Mouse (Mus musculus) embryonic facial prominence, embryonic 14.5 days (tissue): ENCODE measurements around the gene Mok. TPM values are rescaled to one million over a fixed set of nuclear protein-coding genes. Genes with fewer than 3 reads are reported as not detected.

ENCODE experiments used
- ATAC-seq: fragments of 200-750 bp; cut with Nextera tagmentation; 2 replicates; pipeline ENCODE4 v1.8.0; 2017; ENCODE audit warnings: low read depth, moderate number of reproducible peaks, moderate TSS enrichment
- DNase-seq: peaks from one replicate; pipeline ENCODE4 v3.0.0-alpha.2; 2015; ENCODE audit warnings: low spot score
- H3K27ac ChIP-seq: fragments of 300-500 bp; sonication (generic); replicated peaks from 2 replicates; pipeline ENCODE4 v1.5.1; 2014; ENCODE audit warnings: low read depth, mild to moderate bottlenecking, low read length, moderate library complexity
- H3K27me3 ChIP-seq: fragments of 300-500 bp; sonication (generic); replicated peaks from 2 replicates; pipeline ENCODE4 v1.6.1; 2014; ENCODE audit warnings: low read length; ENCODE audit not compliant: control insufficient read depth, insufficient read depth
- H3K36me3 ChIP-seq: fragments of 300-500 bp; sonication (generic); 2 replicates; pipeline ENCODE4 v1.6.1; 2014; ENCODE audit warnings: low read length, mixed read lengths; ENCODE audit not compliant: control insufficient read depth, insufficient read depth
- H3K4me1 ChIP-seq: fragments of 300-500 bp; sonication (generic); 2 replicates; pipeline ENCODE4 v1.6.1; 2014; ENCODE audit warnings: antibody characterized with exemption, low read length; ENCODE audit not compliant: control insufficient read depth, insufficient read depth
- H3K4me2 ChIP-seq: fragments of 300-500 bp; sonication (generic); 2 replicates; pipeline ENCODE4 v1.6.1; 2014; ENCODE audit warnings: low read depth, mild to moderate bottlenecking, low read length, moderate library complexity, mixed read lengths
- H3K4me3 ChIP-seq: fragments of 300-500 bp; sonication (generic); 2 replicates; pipeline ENCODE4 v1.5.1; 2014; ENCODE audit warnings: low read depth, mild to moderate bottlenecking, low read length
- H3K9ac ChIP-seq: fragments of 300-500 bp; sonication (generic); 2 replicates; pipeline ENCODE4 v1.6.1; 2014; ENCODE audit warnings: low read depth, mild to moderate bottlenecking, low read length, moderate library complexity, mixed read lengths
- H3K9me3 ChIP-seq: fragments of 300-500 bp; sonication (generic); 2 replicates; pipeline ENCODE4 v1.6.1; 2016; ENCODE audit warnings: low read length; ENCODE audit not compliant: control insufficient read depth
- WGBS: fragments of 180-500 bp; shearing (Covaris S2); extraction: QIAGEN DNeasy Blood & Tissue Kit; methylation state at CpG from one replicate; pipeline ENCODE4 v1.1.7; 2014; 5-methylcytosine and 5-hydroxymethylcytosine counted together
- polyA plus RNA-seq: library from polyadenylated mRNA; unstranded; fragments of >200 nt; fragmentation: Nextera tagmentation; extraction: Ambion mirVana; gene quantifications from 2 replicates; pipeline ENCODE4 v1.2.1, GENCODE M21; 2014

Mok gene
- 5.3 and 6.1 TPM in 2 replicates for polyA plus RNA-seq

GRCm38 (mm10) chr12:110840348-110841198, at the start of gene Mok:
Mok (minus strand) TSS chr12:110840939.
- no peaks in the 10 kb centered on the region for H3K9me3 ChIP-seq
- no peaks in the 10 kb centered on the region for H3K27me3 ChIP-seq
- H3K4me3 ChIP-seq, result peak within 1 kb of the TSS; percentile 71
- H3K9ac ChIP-seq, result peak within 1 kb of the TSS; percentile 70
- H3K27ac ChIP-seq, result no peak within 1 kb of the TSS; the same call in 1 of the 2 replicates
- H3K4me2 ChIP-seq, result peak within 1 kb of the TSS; percentile 57
- no peaks in the 10 kb centered on the region for H3K36me3 ChIP-seq
- peaks cover 12% of the 10 kb centered on the region for H3K4me1 ChIP-seq
- ATAC-seq (peak; percentile 76), DNase-seq (peak; percentile 97)
- WGBS, result under 1% methylated on average over 63 of the region's 71 CpGs

GRCm38 (mm10) chr12:110889036-110890020, 48.6 kb upstream of the Mok start, which contains the start of the genes Cinp and Tecpr2:
Cinp (minus strand) TSS chr12:110889145.
Tecpr2 (plus strand) TSS chr12:110889264.
- H3K4me3 ChIP-seq, result peak within 1 kb of the TSS; percentile 72
- under 1% methylated on average over 36 of the region's 74 CpGs for WGBS

GRCm38 (mm10) chr12:110888606-110889005, 47.9 kb upstream of the Mok start:
- ATAC-seq, result peak; percentile 28
- Histone ChIP-seq H3K4me1 (peaks cover 11% of the 10 kb centered on the region; the same call in 1 of the 2 replicates), H3K27ac (no peak overlapping the region; the same call in 1 of the 2 replicates)

More at GRCm38 (mm10) chr12:110889036-110890020, 48.6 kb upstream of the Mok start, which contains the start of the genes Cinp and Tecpr2:
- Histone ChIP-seq H3K4me1 (peaks cover 11% of the 10 kb centered on the region; the same call in 1 of the 2 replicates), H3K4me2 (peak within 1 kb of the TSS; percentile 64), H3K9ac (peak within 1 kb of the TSS; percentile 87), H3K27ac (peak within 1 kb of the TSS; percentile 83), H3K9me3 (no peaks in the 10 kb centered on the region), H3K36me3 (no peaks in the 10 kb centered on the region; the same call in 1 of the 2 replicates), H3K27me3 (no peaks in the 10 kb centered on the region)
- DNase-seq (peak; percentile 100), ATAC-seq (peak; percentile 99)

GRCm38 (mm10) chr12:110888106-110888505, 47.4 kb upstream of the Mok start:
- 42% methylated on average over 12 of the region's 12 CpGs for WGBS
- H3K9me3 ChIP-seq, result no peaks in the 10 kb centered on the region
- no peak for DNase-seq
- H3K4me3 ChIP-seq, result peak overlapping the region; percentile 72
- peaks cover 6% of the 10 kb centered on the region for H3K36me3 ChIP-seq
- H3K27me3 ChIP-seq, result no peaks in the 10 kb centered on the region
- peak overlapping the region; percentile 87 for H3K9ac ChIP-seq
- H3K27ac ChIP-seq, result no peak overlapping the region; the same call in 1 of the 2 replicates
- H3K4me2 ChIP-seq, result peak overlapping the region; percentile 64
- ATAC-seq, result no peak
- peaks cover 11% of the 10 kb centered on the region; the same call in 1 of the 2 replicates for H3K4me1 ChIP-seq

More at GRCm38 (mm10) chr12:110888606-110889005, 47.9 kb upstream of the Mok start:
- DNase-seq, result no peak
- Histone ChIP-seq H3K36me3 (peaks cover 4% of the 10 kb centered on the region), H3K4me3 (peak overlapping the region; percentile 72), H3K9me3 (no peaks in the 10 kb centered on the region), H3K27me3 (no peaks in the 10 kb centered on the region), H3K4me2 (peak overlapping the region; percentile 64), H3K9ac (peak overlapping the region; percentile 87)
- WGBS, result 0% methylated on average over 22 of the region's 25 CpGs

- Histone ChIP-seq H3K27me3 (no peaks in the 10 kb centered on the region), H3K4me3 (no peak overlapping the region), H3K9ac (no peak overlapping the region), H3K36me3 (peaks cover 33% of the 10 kb centered on the region), H3K27ac (no peak overlapping the region), H3K9me3 (no peaks in the 10 kb centered on the region), H3K4me1 (peaks cover 10% of the 10 kb centered on the region; the same call in 1 of the 2 replicates), H3K4me2 (no peak overlapping the region)
- WGBS, result 93% methylated on average over 2 of the region's 2 CpGs
- no peak for DNase-seq
- no peak for ATAC-seq
Measured at GRCm38 (mm10) chr12:110885251-110885650, 44.5 kb upstream of the Mok start.

GRCm38 (mm10) chr12:110882291-110882690, 41.6 kb upstream of the Mok start:
- WGBS, result 87% methylated on average over 7 of the region's 7 CpGs
- Histone ChIP-seq H3K4me3 (no peak overlapping the region), H3K4me2 (no peak overlapping the region), H3K4me1 (no peaks in the 10 kb centered on the region), H3K27me3 (no peaks in the 10 kb centered on the region), H3K36me3 (peaks cover 58% of the 10 kb centered on the region), H3K9me3 (no peaks in the 10 kb centered on the region), H3K9ac (no peak overlapping the region), H3K27ac (no peak overlapping the region)
- no peak for DNase-seq
- no peak for ATAC-seq

- 89% methylated on average over 2 of the region's 2 CpGs for WGBS
- no peak for ATAC-seq
Measured at GRCm38 (mm10) chr12:110875351-110875750, 34.6 kb upstream of the Mok start.

GRCm38 (mm10) chr12:110871247-110871646, 30.5 kb upstream of the Mok start:
- Histone ChIP-seq H3K9me3 (no peaks in the 10 kb centered on the region), H3K4me3 (no peak overlapping the region), H3K4me1 (no peaks in the 10 kb centered on the region), H3K27ac (no peak overlapping the region), H3K4me2 (no peak overlapping the region), H3K36me3 (peaks cover 92% of the 10 kb centered on the region), H3K27me3 (no peaks in the 10 kb centered on the region), H3K9ac (no peak overlapping the region)
- ATAC-seq, result no peak
- DNase-seq, result no peak
- WGBS, result 97% methylated on average over 5 of the region's 5 CpGs

More at GRCm38 (mm10) chr12:110875351-110875750, 34.6 kb upstream of the Mok start:
- Histone ChIP-seq H3K4me1 (no peaks in the 10 kb centered on the region), H3K27me3 (no peaks in the 10 kb centered on the region), H3K36me3 (peaks cover 89% of the 10 kb centered on the region), H3K9me3 (no peaks in the 10 kb centered on the region), H3K4me2 (no peak overlapping the region), H3K9ac (no peak overlapping the region), H3K27ac (no peak overlapping the region), H3K4me3 (no peak overlapping the region)
- DNase-seq, result no peak
